Comparison of ENCODE assay signal across 21 mouse cellular contexts in the genomic region with DNA sequence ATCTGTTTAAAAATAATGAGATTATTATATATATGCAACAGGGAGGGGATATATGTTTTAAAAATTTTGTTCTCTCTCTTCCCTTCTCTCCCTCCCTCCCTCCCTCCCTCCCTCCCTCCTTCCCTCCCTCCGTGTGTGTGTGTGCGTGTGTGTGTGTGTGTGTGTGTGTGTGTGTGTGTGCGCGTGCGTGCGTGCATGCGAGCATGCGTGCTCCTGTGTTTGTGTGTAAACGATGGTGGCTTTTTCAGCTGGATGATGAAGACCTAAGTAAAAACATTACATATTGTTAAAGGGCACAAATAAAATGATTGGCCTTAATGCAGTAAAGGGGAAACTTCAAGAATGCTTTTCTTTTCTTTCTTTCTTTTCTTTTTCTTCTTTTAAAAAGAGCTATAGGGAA. TPM values are rescaled to one million over a fixed set of nuclear protein-coding genes. Genes with fewer than 3 reads are reported as not detected.
DNase-seq lines count a peak whose midpoint lies in the region; ATAC-seq and TF ChIP-seq lines count a peak whose summit lies in the region.
"Had no signal": no experiment of that assay in that cellular context is flagged by ENCODE, and none has a peak within 500 bp of the region (broad histone marks: within the 10 kb centered on the region; RNA-seq: fewer than 3 reads in every experiment).

No protein-coding gene starts in this region.

- peak; percentile 40 for DNase-seq in heart, adult 11 months
- no peak for DNase-seq in heart, adult 9 months (ENCODE audit: low spot score in 2 of 2)
- DNase-seq in neural tube, embryonic 10.5 days (ENCODE audit: extremely low spot score, low spot score) = no peak
- DNase-seq in hindbrain, postnatal 0 days (ENCODE audit: low spot score) = no peak
- DNase-seq in kidney, adult 9 months = no peak
- no peak for DNase-seq in heart, adult 2 months
- DNase-seq: B cell, adult 2 months; gastrocnemius, postnatal 25 days; heart, postnatal 10 days; kidney, adult 8-10 months; kidney, postnatal 25 days; lung, embryonic 14.5 days; lung, postnatal 36 days; thymus, postnatal 25 days had no signal

- no peak overlapping the region for H3K9ac ChIP-seq in neural tube, embryonic 12.5 days
- peak overlapping the region; percentile 24; the same call in 1 of the 2 replicates for H3K9ac ChIP-seq in hindbrain, postnatal 0 days (replicated peaks; ENCODE audit: low read length)
- H3K9ac ChIP-seq in heart, adult 2 months (ENCODE audit: low read depth, low read length) = no peak overlapping the region
- H3K9ac ChIP-seq: lung, embryonic 14.5 days had no signal

- H3K27me3 ChIP-seq in neural tube, embryonic 12.5 days (replicated peaks) = peaks cover 18% of the 10 kb centered on the region
- no peaks in the 10 kb centered on the region for H3K27me3 ChIP-seq in hindbrain, postnatal 0 days (ENCODE audit: insufficient read depth, low read length)
- peaks cover 10% of the 10 kb centered on the region for H3K27me3 ChIP-seq in heart, adult 2 months (ENCODE audit: control insufficient read depth, insufficient read depth, low read length)

- H3K4me2 ChIP-seq in neural tube, embryonic 12.5 days (replicated peaks) = peak overlapping the region; percentile 79; the same call in 1 of the 2 replicates
- H3K4me2 ChIP-seq in hindbrain, postnatal 0 days (ENCODE audit: low read depth, low read length) = peak overlapping the region; percentile 74

- TF ChIP-seq POLR2A in olfactory bulb, adult 2 months (IDR thresholded peaks at IDR 0.05; ENCODE audit: insufficient read depth, low read depth, low read length) = no peak
- no peak for TF ChIP-seq POLR2A in heart, adult 2 months (IDR thresholded peaks at IDR 0.05; ENCODE audit: insufficient read depth, low read depth, low read length)

- no peaks in the 10 kb centered on the region for H3K9me3 ChIP-seq in neural tube, embryonic 12.5 days
- no peaks in the 10 kb centered on the region for H3K9me3 ChIP-seq in hindbrain, postnatal 0 days (ENCODE audit: low read length)

- no peak for ATAC-seq in neural tube, embryonic 12.5 days (ENCODE audit: low FRiP score, low read depth)
- no peak for ATAC-seq in hindbrain, postnatal 0 days
- ATAC-seq: inflammation-experienced regulatory T-cells, adult 6 months had no signal

- no peak overlapping the region for H3K4me3 ChIP-seq in neural tube, embryonic 12.5 days
- H3K4me3 ChIP-seq in hindbrain, postnatal 0 days (ENCODE audit: low read length) = peak overlapping the region; percentile 87
- peak overlapping the region; percentile 28 for H3K4me3 ChIP-seq in olfactory bulb, adult 2 months (ENCODE audit: insufficient read depth, low read depth, low read length)
- no peak overlapping the region for H3K4me3 ChIP-seq in heart, adult 2 months
- H3K4me3 ChIP-seq: erythroblast, embryonic 14.5 days; myocyte had no signal

- no peak for TF ChIP-seq CTCF in hindbrain, postnatal 0 days (IDR thresholded peaks at IDR 0.05; ENCODE audit: low read depth)
- TF ChIP-seq CTCF in olfactory bulb, adult 2 months (IDR thresholded peaks at IDR 0.05; ENCODE audit: insufficient read depth, low read depth, low read length) = no peak
- no peak for TF ChIP-seq CTCF in heart, adult 2 months (IDR thresholded peaks at IDR 0.05)

- H3K36me3 ChIP-seq in neural tube, embryonic 12.5 days = no peaks in the 10 kb centered on the region
- H3K36me3 ChIP-seq in hindbrain, postnatal 0 days (ENCODE audit: insufficient read depth, low read length) = no peaks in the 10 kb centered on the region
- H3K36me3 ChIP-seq in heart, adult 2 months (ENCODE audit: control insufficient read depth, insufficient read depth, low read length) = no peaks in the 10 kb centered on the region

- peaks cover 9% of the 10 kb centered on the region; the same call in 1 of the 2 replicates for H3K4me1 ChIP-seq in neural tube, embryonic 12.5 days
- peaks cover 16% of the 10 kb centered on the region for H3K4me1 ChIP-seq in hindbrain, postnatal 0 days (ENCODE audit: insufficient read depth, low read length)
- peaks cover 4% of the 10 kb centered on the region; the same call in 1 of the 2 replicates for H3K4me1 ChIP-seq in olfactory bulb, adult 2 months (ENCODE audit: control insufficient read depth, insufficient read depth, low read length)
- peaks cover 1% of the 10 kb centered on the region; the same call in 1 of the 2 replicates for H3K4me1 ChIP-seq in heart, adult 2 months (ENCODE audit: control insufficient read depth, insufficient read depth, low read length)

- intact Hi-C loops in heart, adult 2 months (cut with DNase I) = no loop called here

- H3K79me2 ChIP-seq in heart, adult 2 months (replicated peaks; ENCODE audit: control insufficient read depth, insufficient read depth, low read length) = no peaks in the 10 kb centered on the region

- no peak overlapping the region for H3K27ac ChIP-seq in neural tube, embryonic 12.5 days
- no peak overlapping the region for H3K27ac ChIP-seq in hindbrain, postnatal 0 days
- H3K27ac ChIP-seq in olfactory bulb, adult 2 months (ENCODE audit: insufficient read depth, low read depth, low read length) = no peak overlapping the region
- no peak overlapping the region for H3K27ac ChIP-seq in heart, adult 2 months

- no peak for TF ChIP-seq EP300 in heart, adult 2 months (IDR thresholded peaks at IDR 0.05; ENCODE audit: insufficient read depth, low read depth, low read length)

- WGBS in neural tube, embryonic 12.5 days = 88% methylated on average over 4 of the region's 9 CpGs
- 76% methylated on average over 8 of the region's 9 CpGs for WGBS in hindbrain, postnatal 0 days
- 16% methylated on average over 9 of the region's 9 CpGs for WGBS in olfactory bulb, adult 2 months
- WGBS in heart, adult 2 months = 89% methylated on average over 8 of the region's 9 CpGs

RNA-seq across cellular contexts. Expression of a gene that starts 1.5 kb away (rescaled TPM):
- 17.4 and 23.0 TPM in 2 replicates for polyA plus RNA-seq in neural tube, embryonic 12.5 days (2016; fragmentation: Nextera tagmentation; extraction: Ambion mirVana)
- total RNA-seq in hindbrain, postnatal 0 days (2014; rRNA removed) = 128 and 129 TPM in 2 replicates
- 90.2 and 94.7 TPM in 2 replicates for polyA plus RNA-seq in hindbrain, postnatal 0 days (2015; fragmentation: Nextera tagmentation; extraction: Ambion mirVana)
- polyA plus RNA-seq in olfactory bulb, adult 2 months (2012; ENCODE audit: insufficient read depth, insufficient read length, low replicate concordance, missing spikeins) = 93.0 TPM in 1 of 2 replicates, not detected in the other
- 1 to 10 TPM; 4.4 to 4.5 TPM for total RNA-seq in heart, adult 2 months (2021)
- 5.4 and 5.6 TPM in 2 replicates for polyA plus RNA-seq in heart, adult 2 months (2012; rRNA removed)
- total RNA-seq: common myeloid progenitor, adult 5-6 weeks; megakaryocyte-erythroid progenitor cell, adult 5-6 weeks had no signal
- polyA plus RNA-seq: erythroblast, embryonic 14.5 days; inflammation-experienced regulatory T-cells, adult 6 months had no signal

Comparison
In these comparisons a context has a peak if more than half of its experiments do, and no peak if none do; other contexts are left out.
1. H3K4me3 ChIP-seq: peak in hindbrain, postnatal 0 days (single experiment) and olfactory bulb, adult 2 months (single experiment); none in neural tube, embryonic 12.5 days (single experiment) and heart, adult 2 months (single experiment).